Mouse (Mus musculus) forebrain, embryonic 13.5 days (tissue): ENCODE measurements around the gene Arid4a. TPM values are rescaled to one million over a fixed set of nuclear protein-coding genes. Genes with fewer than 3 reads are reported as not detected.

Source experiments
- ATAC-seq: fragments of 200-750 bp; cut with Nextera tagmentation; 2 replicates; pipeline ENCODE4 v1.8.0; 2017
- H3K27ac ChIP-seq: fragments of 300-500 bp; sonication (generic); 2 replicates; pipeline ENCODE4 v1.5.1; 2015; ENCODE audit warnings: inconsistent platforms, mild to moderate bottlenecking, moderate library complexity
- H3K27me3 ChIP-seq: fragments of 300-500 bp; sonication (generic); 2 replicates; pipeline ENCODE4 v1.6.1; 2015; ENCODE audit warnings: mild to moderate bottlenecking, inconsistent platforms
- H3K36me3 ChIP-seq: fragments of 300-500 bp; sonication (generic); 2 replicates; pipeline ENCODE4 v1.6.1; 2015; ENCODE audit warnings: mild to moderate bottlenecking, inconsistent platforms; ENCODE audit not compliant: poor library complexity, severe bottlenecking
- H3K4me1 ChIP-seq: fragments of 300-500 bp; sonication (generic); 2 replicates; pipeline ENCODE4 v1.6.1; 2015; ENCODE audit warnings: inconsistent platforms
- H3K4me2 ChIP-seq: fragments of 300-500 bp; sonication (generic); 2 replicates; pipeline ENCODE4 v1.6.1; 2015; ENCODE audit warnings: inconsistent platforms, mild to moderate bottlenecking, moderate library complexity
- H3K4me3 ChIP-seq: fragments of 300-500 bp; sonication (generic); 2 replicates; pipeline ENCODE4 v1.5.1; 2015; ENCODE audit warnings: mild to moderate bottlenecking, inconsistent platforms
- H3K9ac ChIP-seq: fragments of 300-500 bp; sonication (generic); 2 replicates; pipeline ENCODE4 v1.6.1; 2015; ENCODE audit warnings: mild to moderate bottlenecking, inconsistent platforms
- H3K9me3 ChIP-seq: fragments of 300-500 bp; sonication (generic); replicated peaks from 2 replicates; pipeline ENCODE4 v1.6.1; 2016; ENCODE audit warnings: inconsistent platforms
- WGBS: fragments of 180-500 bp; shearing (Covaris S2); methylation state at CpG from one replicate; pipeline ENCODE4 v1.1.7; 2015; 5-methylcytosine and 5-hydroxymethylcytosine counted together
- polyA plus RNA-seq: library from polyadenylated mRNA; unstranded; fragments of >200 nt; fragmentation: Nextera tagmentation; extraction: Ambion mirVana; gene quantifications from 2 replicates; pipeline ENCODE4 v1.2.1, GENCODE M21; 2015

Arid4a gene
- polyA plus RNA-seq, 1 experiment from 2014 or later: 51.1 TPM

- no peaks in the 10 kb centered on the region for H3K27me3 ChIP-seq
- peak; percentile 93 for ATAC-seq
- H3K4me3 ChIP-seq: peak within 1 kb of the TSS; percentile 80
- H3K9ac ChIP-seq: peak within 1 kb of the TSS; percentile 90
- peaks cover 40% of the 10 kb centered on the region for H3K4me1 ChIP-seq
- H3K27ac ChIP-seq: peak within 1 kb of the TSS; percentile 77
- no peaks in the 10 kb centered on the region for H3K9me3 ChIP-seq
- under 1% methylated on average over 52 of the region's 52 CpGs for WGBS
- peak within 1 kb of the TSS; percentile 93 for H3K4me2 ChIP-seq
- peaks cover 29% of the 10 kb centered on the region for H3K36me3 ChIP-seq
Measured at GRCm38 (mm10) chr12:71136130-71136973, 120.6 kb downstream of the Arid4a start, which contains the start of the genes Timm9 and 2700049A03Rik. Timm9 (minus strand) TSS chr12:71136684. 2700049A03Rik (plus strand) TSS chr12:71136848.

DNA sequence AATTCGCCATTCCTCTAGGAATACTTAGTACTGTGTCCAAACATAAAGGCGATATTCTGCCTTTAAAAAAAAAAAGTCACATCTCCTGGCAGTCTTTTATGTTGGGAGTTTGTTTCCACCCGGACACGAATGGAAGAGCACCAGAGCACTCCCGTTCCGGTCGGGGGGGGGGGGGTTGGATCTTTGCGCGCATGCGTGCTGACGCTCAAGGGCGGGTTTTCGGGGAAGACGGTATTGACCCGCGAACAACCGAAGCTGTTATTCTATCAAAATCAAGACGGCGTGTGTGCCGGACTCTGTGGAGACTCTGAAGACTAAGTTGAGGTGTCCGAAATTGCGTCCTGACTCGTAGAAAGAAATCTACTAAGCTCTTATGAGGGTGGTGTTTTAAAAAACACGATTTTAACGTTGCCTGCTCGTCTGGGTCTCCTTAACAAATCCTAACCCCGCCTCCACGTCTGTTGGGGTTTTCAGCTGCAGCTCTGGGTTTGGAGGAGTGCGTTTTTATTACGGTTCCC lies 121.2 kb downstream of the Arid4a start:
- peak; percentile 91 for ATAC-seq
- Histone ChIP-seq H3K4me2 (peak overlapping the region; percentile 93), H3K27me3 (no peaks in the 10 kb centered on the region), H3K4me3 (peak overlapping the region; percentile 80), H3K27ac (peak overlapping the region; percentile 77), H3K4me1 (peaks cover 40% of the 10 kb centered on the region), H3K9me3 (no peaks in the 10 kb centered on the region), H3K36me3 (peaks cover 30% of the 10 kb centered on the region), H3K9ac (peak overlapping the region; percentile 90)
- under 1% methylated on average over 30 of the region's 30 CpGs for WGBS

GRCm38 (mm10) chr12:71137686-71138085 lies 121.9 kb downstream of the Arid4a start:
- Histone ChIP-seq H3K4me3 (peak overlapping the region; percentile 80), H3K4me2 (peak overlapping the region; percentile 93), H3K36me3 (peaks cover 31% of the 10 kb centered on the region), H3K27ac (no peak overlapping the region), H3K27me3 (no peaks in the 10 kb centered on the region), H3K4me1 (peaks cover 40% of the 10 kb centered on the region), H3K9me3 (no peaks in the 10 kb centered on the region), H3K9ac (peak overlapping the region; percentile 90)
- WGBS: 12% methylated on average over 11 of the region's 11 CpGs
- no peak for ATAC-seq

- no peak for ATAC-seq
- H3K36me3 ChIP-seq: peaks cover 44% of the 10 kb centered on the region
- peak overlapping the region; percentile 93 for H3K4me2 ChIP-seq
- H3K4me3 ChIP-seq: no peak overlapping the region; the same call in 1 of the 2 replicates
- no peak overlapping the region for H3K9ac ChIP-seq
- 77% methylated on average over 5 of the region's 5 CpGs for WGBS
- no peak overlapping the region for H3K27ac ChIP-seq
- H3K4me1 ChIP-seq: peaks cover 40% of the 10 kb centered on the region
- no peaks in the 10 kb centered on the region for H3K27me3 ChIP-seq
- no peaks in the 10 kb centered on the region for H3K9me3 ChIP-seq
Measured at GRCm38 (mm10) chr12:71139258-71139828, 123.6 kb downstream of the Arid4a start.

DNA sequence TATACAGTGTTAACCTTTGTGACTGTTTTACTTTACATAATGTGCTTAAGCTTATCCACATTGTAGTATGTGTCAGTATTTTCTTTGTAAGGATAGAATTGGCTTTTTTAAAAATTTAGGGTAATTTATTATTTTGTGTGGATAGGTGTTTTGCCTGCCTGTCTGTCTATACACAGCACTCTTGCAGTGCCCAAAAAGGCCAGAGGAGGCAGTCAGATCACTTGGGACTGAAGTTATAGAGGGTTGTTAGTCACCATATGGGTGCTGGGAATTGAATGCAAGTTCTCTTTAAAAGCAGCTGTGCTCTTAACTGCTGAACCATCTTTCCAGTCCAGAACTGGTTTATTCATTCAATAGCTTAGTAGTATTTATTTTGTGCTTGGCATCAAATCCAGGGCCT lies 125.4 kb downstream of the Arid4a start:
- Histone ChIP-seq H3K36me3 (peaks cover 61% of the 10 kb centered on the region), H3K27ac (no peak overlapping the region), H3K4me1 (peaks cover 29% of the 10 kb centered on the region), H3K9me3 (no peaks in the 10 kb centered on the region), H3K9ac (no peak overlapping the region), H3K4me2 (no peak overlapping the region), H3K27me3 (no peaks in the 10 kb centered on the region), H3K4me3 (no peak overlapping the region)
- ATAC-seq: no peak

DNA sequence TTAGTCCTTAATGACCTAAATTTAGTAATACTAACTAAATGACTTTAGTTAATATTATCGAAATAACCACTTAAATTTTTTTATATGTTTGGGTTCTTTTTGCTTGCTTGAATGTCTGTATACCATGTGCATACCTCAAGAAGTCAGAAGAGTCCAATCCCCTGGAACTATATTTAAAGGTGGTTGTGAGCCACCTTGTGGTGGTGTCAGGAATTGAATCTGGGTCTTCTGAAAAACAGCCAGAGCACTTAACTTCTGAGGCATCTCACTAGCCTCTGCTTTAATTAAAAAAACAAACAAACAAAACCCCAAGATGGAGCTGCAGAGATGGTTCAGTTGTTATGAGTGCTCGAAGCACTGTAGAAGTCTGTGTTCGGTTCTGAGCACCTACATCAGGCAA lies 131.9 kb downstream of the Arid4a start:
- Histone ChIP-seq H3K4me1 (no peaks in the 10 kb centered on the region), H3K4me2 (no peak overlapping the region), H3K4me3 (no peak overlapping the region), H3K27me3 (no peaks in the 10 kb centered on the region), H3K27ac (no peak overlapping the region), H3K9me3 (no peaks in the 10 kb centered on the region), H3K36me3 (peaks cover 80% of the 10 kb centered on the region), H3K9ac (no peak overlapping the region)
- ATAC-seq: no peak
- 88% methylated on average over 3 of the region's 3 CpGs for WGBS

Other genes with a start within 250 kb of the Arid4a start
- 6.4 and 6.8 TPM in 2 replicates for gene Frmd6, start 190.5 kb upstream of the Arid4a start, polyA plus RNA-seq
- 272 and 281 TPM in 2 replicates for gene Actr10, start 78.1 kb upstream of the Arid4a start, polyA plus RNA-seq
- 640 and 646 TPM in 2 replicates for gene Psma3, start 41.4 kb upstream of the Arid4a start, polyA plus RNA-seq
- not detected in 2 replicates for gene Tomm20l, start 95.4 kb downstream of the Arid4a start, polyA plus RNA-seq
- gene Timm9, start 120.7 kb downstream of the Arid4a start, polyA plus RNA-seq: 78.2 and 85.3 TPM in 2 replicates
- 23.9 and 24.5 TPM in 2 replicates for gene 2700049A03Rik, start 120.9 kb downstream of the Arid4a start, polyA plus RNA-seq